Mouse (Mus musculus): ENCODE results near the gene Rtn2. TPM values are rescaled to one million over a fixed set of nuclear protein-coding genes. Genes with fewer than 3 reads are reported as not detected.

Rtn2 gene
- total and polyA plus RNA-seq, 2 experiments from 2014 or later, result 51.7 to 108 TPM

GRCm38 (mm10) chr7:19322489-19322888 is 40.1 kb downstream of the Rtn2 start:
- Histone ChIP-seq H3K9me3 (replicated peaks; ENCODE audit: control insufficient read depth, low read length) (no peaks in the 10 kb centered on the region), H3K36me3 (replicated peaks; ENCODE audit: control insufficient read depth, insufficient read depth, low read length) (no peaks in the 10 kb centered on the region), H3K4me2 (ENCODE audit: low read depth, low read length) (no peak overlapping the region), H3K4me1 (ENCODE audit: control insufficient read depth, insufficient read depth) (peaks cover 12% of the 10 kb centered on the region), H3K9ac (replicated peaks; ENCODE audit: low read depth, low read length) (no peak overlapping the region), H3K4me3 (ENCODE audit: low read depth, low read length) (no peak overlapping the region), H3K27me3 (ENCODE audit: control insufficient read depth, insufficient read depth, low read length) (no peaks in the 10 kb centered on the region), H3K27ac (ENCODE audit: low read depth) (no peak overlapping the region)
- DNase-seq (ENCODE audit: low spot score) (no peak), ATAC-seq (ENCODE audit: insufficient read depth, low read depth) (no peak)
- WGBS, result 43% methylated on average over 9 of the region's 9 CpGs
- no peak for TF ChIP-seq EP300 (IDR thresholded peaks at IDR 0.05; ENCODE audit: low read depth)
- TF ChIP-seq CTCF (IDR thresholded peaks at IDR 0.05; ENCODE audit: low read depth), result no peak

DNA sequence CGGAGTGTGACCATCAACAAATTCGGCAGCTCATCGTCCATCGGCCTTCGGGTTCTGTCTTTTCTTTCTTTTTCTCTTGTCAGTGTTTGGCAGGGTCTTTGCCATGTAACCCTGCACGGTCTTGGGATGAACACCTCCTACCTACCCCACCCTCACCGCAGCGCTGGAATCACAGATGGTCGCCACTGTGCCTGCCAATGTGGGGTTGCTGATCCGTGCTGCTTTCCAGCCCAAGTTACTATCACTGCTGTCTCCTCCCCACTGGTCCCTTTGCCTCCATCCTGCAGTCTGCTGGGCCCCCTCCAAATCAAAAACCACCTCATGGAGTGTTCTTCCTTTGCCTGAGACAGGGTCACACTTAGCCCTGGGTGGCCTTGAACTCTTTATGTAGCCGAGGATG is 41.8 kb downstream of the Rtn2 start:
- Histone ChIP-seq H3K27ac (ENCODE audit: low read depth) (no peak overlapping the region), H3K4me2 (ENCODE audit: low read depth, low read length) (no peak overlapping the region), H3K9ac (replicated peaks; ENCODE audit: low read depth, low read length) (no peak overlapping the region), H3K9me3 (replicated peaks; ENCODE audit: control insufficient read depth, low read length) (no peaks in the 10 kb centered on the region), H3K27me3 (ENCODE audit: control insufficient read depth, insufficient read depth, low read length) (no peaks in the 10 kb centered on the region), H3K36me3 (replicated peaks; ENCODE audit: control insufficient read depth, insufficient read depth, low read length) (no peaks in the 10 kb centered on the region), H3K4me3 (ENCODE audit: low read depth, low read length) (no peak overlapping the region), H3K4me1 (ENCODE audit: control insufficient read depth, insufficient read depth) (peaks cover 16% of the 10 kb centered on the region)
- WGBS, result 89% methylated on average over 11 of the region's 11 CpGs
- no peak for ATAC-seq (ENCODE audit: insufficient read depth, low read depth)
- DNase-seq (ENCODE audit: low spot score), result no peak
- TF ChIP-seq EP300 (IDR thresholded peaks at IDR 0.05; ENCODE audit: low read depth) (no peak), CTCF (IDR thresholded peaks at IDR 0.05; ENCODE audit: low read depth) (no peak)

DNA sequence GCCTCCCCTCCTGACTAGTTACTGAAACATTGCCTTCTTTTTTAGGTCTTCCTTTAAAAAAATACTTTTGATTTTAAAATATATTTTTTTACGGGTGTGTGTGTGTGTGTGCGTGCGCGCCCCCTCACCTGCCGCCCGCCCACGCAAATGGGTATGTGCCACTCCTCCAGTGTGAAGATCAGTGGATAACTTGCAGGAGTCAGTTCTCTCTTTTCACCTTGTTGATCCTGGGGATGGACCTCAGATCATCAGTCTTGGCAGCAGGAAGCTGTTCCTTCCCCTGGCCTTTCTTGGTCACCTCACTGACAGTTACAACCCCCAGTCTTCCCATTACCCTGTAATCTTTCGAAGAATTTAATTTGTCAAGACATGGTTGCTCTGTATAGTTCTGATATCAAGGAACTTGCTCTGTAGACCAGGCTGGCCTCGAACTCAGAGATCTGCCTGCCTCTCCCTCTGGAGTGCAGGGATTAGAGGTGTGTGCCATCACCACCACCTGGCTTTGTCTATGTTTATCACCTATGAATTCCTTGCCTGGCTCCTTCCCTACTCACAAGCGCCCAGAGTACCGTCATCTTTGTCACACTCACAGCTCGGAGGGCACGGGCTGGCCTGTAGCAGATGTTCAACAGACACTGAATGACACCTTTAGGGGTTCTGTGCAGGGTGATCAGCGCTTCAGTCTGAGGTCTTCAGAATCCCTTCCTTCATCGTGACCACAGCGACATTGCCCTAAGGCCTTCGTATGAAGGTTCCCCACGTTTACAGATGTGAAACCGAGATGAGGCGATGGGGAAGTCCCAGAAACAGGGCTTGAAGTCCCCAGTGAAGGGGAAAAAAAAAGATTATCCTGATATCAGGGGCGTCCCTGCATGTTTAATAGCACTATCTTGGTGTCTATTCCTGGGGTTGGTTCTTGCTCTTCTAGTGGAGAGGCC is 43.1 kb downstream of the Rtn2 start:
- Histone ChIP-seq H3K27ac (ENCODE audit: low read depth) (peak overlapping the region; percentile 95), H3K36me3 (replicated peaks; ENCODE audit: control insufficient read depth, insufficient read depth, low read length) (no peaks in the 10 kb centered on the region), H3K4me1 (ENCODE audit: control insufficient read depth, insufficient read depth) (peaks cover 8% of the 10 kb centered on the region), H3K27me3 (ENCODE audit: control insufficient read depth, insufficient read depth, low read length) (no peaks in the 10 kb centered on the region), H3K4me3 (ENCODE audit: low read depth, low read length) (peak overlapping the region; percentile 42), H3K9me3 (replicated peaks; ENCODE audit: control insufficient read depth, low read length) (no peaks in the 10 kb centered on the region), H3K9ac (replicated peaks; ENCODE audit: low read depth, low read length) (no peak overlapping the region), H3K4me2 (ENCODE audit: low read depth, low read length) (peak overlapping the region; percentile 78)
- DNase-seq (ENCODE audit: low spot score), result no peak
- WGBS, result 65% methylated on average over 21 of the region's 21 CpGs
- TF ChIP-seq EP300 (IDR thresholded peaks at IDR 0.05; ENCODE audit: low read depth) (no peak), CTCF (IDR thresholded peaks at IDR 0.05; ENCODE audit: low read depth) (no peak)
- no peak for ATAC-seq (ENCODE audit: insufficient read depth, low read depth)

GRCm38 (mm10) chr7:19326359-19326758 is 43.9 kb downstream of the Rtn2 start:
- Histone ChIP-seq H3K9ac (replicated peaks; ENCODE audit: low read depth, low read length) (peak overlapping the region; percentile 38; the same call in 1 of the 2 replicates), H3K27me3 (ENCODE audit: control insufficient read depth, insufficient read depth, low read length) (no peaks in the 10 kb centered on the region), H3K27ac (ENCODE audit: low read depth) (peak overlapping the region; percentile 95), H3K4me3 (ENCODE audit: low read depth, low read length) (peak overlapping the region; percentile 42), H3K36me3 (replicated peaks; ENCODE audit: control insufficient read depth, insufficient read depth, low read length) (no peaks in the 10 kb centered on the region), H3K4me1 (ENCODE audit: control insufficient read depth, insufficient read depth) (peaks cover 6% of the 10 kb centered on the region), H3K9me3 (replicated peaks; ENCODE audit: control insufficient read depth, low read length) (no peaks in the 10 kb centered on the region), H3K4me2 (ENCODE audit: low read depth, low read length) (peak overlapping the region; percentile 78)
- peak; percentile 83 for ATAC-seq (ENCODE audit: insufficient read depth, low read depth)
- WGBS, result 1% methylated on average over 20 of the region's 20 CpGs
- TF ChIP-seq EP300 (IDR thresholded peaks at IDR 0.05; ENCODE audit: low read depth) (no peak), CTCF (IDR thresholded peaks at IDR 0.05; ENCODE audit: low read depth) (no peak)
- DNase-seq (ENCODE audit: low spot score), result peak; percentile 79

- ATAC-seq (ENCODE audit: insufficient read depth, low read depth), result peak; percentile 89
- Histone ChIP-seq H3K36me3 (replicated peaks; ENCODE audit: control insufficient read depth, insufficient read depth, low read length) (no peaks in the 10 kb centered on the region), H3K27ac (ENCODE audit: low read depth) (peak overlapping the region; percentile 95), H3K4me1 (ENCODE audit: control insufficient read depth, insufficient read depth) (peaks cover 12% of the 10 kb centered on the region), H3K9ac (replicated peaks; ENCODE audit: low read depth, low read length) (peak overlapping the region; percentile 38; the same call in 1 of the 2 replicates), H3K9me3 (replicated peaks; ENCODE audit: control insufficient read depth, low read length) (no peaks in the 10 kb centered on the region), H3K27me3 (ENCODE audit: control insufficient read depth, insufficient read depth, low read length) (no peaks in the 10 kb centered on the region), H3K4me2 (ENCODE audit: low read depth, low read length) (peak overlapping the region; percentile 78), H3K4me3 (ENCODE audit: low read depth, low read length) (peak overlapping the region; percentile 42)
- TF ChIP-seq EP300 (IDR thresholded peaks at IDR 0.05; ENCODE audit: low read depth) (peak; percentile 89; the same call in 1 of the 2 replicates), CTCF (IDR thresholded peaks at IDR 0.05; ENCODE audit: low read depth) (no peak)
- WGBS, result 0% methylated on average over 22 of the region's 22 CpGs
- DNase-seq (ENCODE audit: low spot score), result peak; percentile 94
Measured at GRCm38 (mm10) chr7:19327128-19327527, 44.7 kb downstream of the Rtn2 start.
